Mouse (Mus musculus) layer of hippocampus, adult 8-10 months (tissue): Measurements from ENCODE around the gene Gm10718. TPM values are rescaled to one million over a fixed set of nuclear protein-coding genes. Genes with fewer than 3 reads are reported as not detected.
"Not testable (repeated sequence)": the region's sequence is repeated elsewhere in the genome, so short reads cannot be mapped to it uniquely, and the experiment has no call there.

Source experiments
- DNase-seq, 2 experiments: peaks; one replicate each; pipeline ENCODE4 v3.0.0; 2022; ENCODE audit warnings: low spot score in 2 of 2
- microRNA-seq, 2 experiments: library from miRNA; unstranded; fragments of <30 nt; microRNA quantifications; one replicate each; pipeline ENCODE4 v1.2.0; 2022
- total RNA-seq, 4 experiments: library from RNA; stranded (reverse); gene quantifications; 2 replicates each; pipeline ENCODE4 v1.2.4; 2022

Gm10718 gene
- total RNA-seq, 4 experiments from 2014 or later: 0.68 to 0.81 TPM; not detected in 2

DNA sequence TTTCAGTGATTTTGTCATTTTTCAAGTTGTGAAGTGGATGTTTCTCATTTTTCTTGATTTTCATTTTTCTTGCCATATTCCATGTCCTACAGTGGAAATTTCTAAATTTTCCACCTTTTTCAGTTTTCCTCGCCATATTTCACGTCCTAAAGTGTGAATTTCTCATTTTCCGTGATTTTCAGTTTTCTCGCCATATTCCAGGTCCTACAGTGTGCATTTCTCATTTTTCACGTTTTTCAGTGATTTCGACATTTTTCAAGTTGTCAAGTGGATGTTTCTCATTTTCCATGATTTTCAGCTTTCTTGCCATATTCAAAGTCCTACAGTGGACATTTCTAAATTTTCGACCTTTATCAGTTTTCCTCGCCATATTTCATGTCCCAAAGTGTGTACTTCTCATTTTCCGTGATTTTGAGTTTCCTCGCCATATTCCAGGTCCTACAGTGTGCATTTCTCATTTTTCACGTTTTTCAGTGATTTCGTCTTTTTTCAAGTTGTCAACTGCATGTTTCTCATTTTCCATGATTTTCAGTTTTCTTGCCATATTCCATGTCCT lies 1.6 kb downstream of the Gm10718 start, which contains the start of gene Gm10717:
TSS of gene Gm10717 (plus strand) at position 506 of the 556 bp plus-strand sequence.
- peak; percentile 14 for DNase-seq

DNA sequence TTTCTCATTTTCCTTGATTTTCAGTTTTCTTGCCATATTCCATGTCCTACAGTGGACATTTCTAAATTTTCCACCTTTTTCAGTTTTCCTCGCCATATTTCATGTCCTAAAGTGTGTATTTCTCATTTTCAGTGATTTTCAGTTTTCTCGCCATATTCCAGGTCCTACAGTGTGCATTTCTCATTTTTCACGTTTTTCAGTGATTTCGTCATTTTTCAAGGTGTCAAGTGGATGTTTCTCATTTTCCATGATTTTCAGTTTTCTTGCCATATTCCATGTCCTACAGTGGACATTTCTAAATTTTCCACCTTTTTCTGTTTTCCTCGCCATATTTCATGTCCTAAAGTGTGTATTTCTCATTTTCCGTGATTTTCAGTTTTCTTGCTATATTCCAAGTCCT lies 2.3 kb downstream of the Gm10718 start:
- DNase-seq: peak; percentile 42 to 52

DNA sequence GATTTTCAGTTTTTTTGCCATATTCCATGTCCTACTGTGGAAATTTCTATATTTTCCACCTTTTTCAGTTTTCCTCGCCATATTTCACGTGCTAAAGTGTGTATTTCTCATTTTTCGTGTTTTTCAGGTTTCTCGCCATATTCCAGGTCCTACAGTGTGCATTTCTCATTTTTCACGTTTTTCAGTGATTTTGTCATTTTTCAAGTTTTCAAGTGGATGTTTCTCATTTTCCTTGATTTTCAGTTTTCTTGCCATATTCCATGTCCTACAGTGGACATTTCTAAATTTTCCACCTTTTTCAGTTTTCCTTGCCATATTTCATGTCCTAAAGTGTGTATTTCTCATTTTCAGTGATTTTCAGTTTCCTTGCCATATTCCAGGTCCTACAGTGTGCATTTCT lies 2.8 kb downstream of the Gm10718 start:
- DNase-seq: not testable (repeated sequence)

DNA sequence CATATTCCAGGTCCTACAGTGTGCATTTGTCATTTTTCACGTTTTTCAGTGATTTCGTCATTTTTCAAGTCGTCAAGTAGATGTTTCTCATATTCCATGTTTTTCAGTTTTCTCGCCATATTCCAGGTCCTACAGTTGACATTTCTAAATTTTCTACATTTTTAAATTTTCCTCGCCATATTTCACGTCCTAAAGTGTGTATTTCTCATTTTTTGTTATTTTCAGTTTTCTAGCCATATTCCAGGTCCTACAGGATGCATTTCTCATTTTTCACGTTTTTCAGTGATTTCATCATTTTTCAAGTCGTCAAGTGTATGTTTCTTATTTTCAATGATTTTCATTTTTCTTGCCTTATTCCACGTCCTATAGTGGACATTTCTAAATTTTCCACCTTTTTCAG lies 3.4 kb downstream of the Gm10718 start:
- DNase-seq: not testable (repeated sequence)

DNA sequence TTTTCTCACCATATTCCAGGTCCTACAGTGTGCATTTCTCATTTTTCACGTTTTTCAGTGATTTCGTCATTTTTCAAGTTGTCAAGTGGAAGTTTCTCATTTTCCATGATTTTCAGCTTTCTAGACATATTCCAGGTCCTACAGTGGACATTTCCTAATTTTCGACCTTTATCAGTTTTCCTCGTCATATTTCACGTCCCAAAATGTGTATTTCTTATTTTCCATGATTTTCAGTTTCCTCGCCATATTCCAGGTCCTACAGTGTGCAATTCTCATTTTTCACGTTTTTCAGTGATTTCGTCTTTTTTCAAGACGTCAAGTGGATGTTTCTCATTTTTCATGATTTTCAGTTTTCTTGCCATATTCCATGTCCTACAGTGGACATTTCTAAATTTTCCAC lies 3.9 kb downstream of the Gm10718 start:
- not testable (repeated sequence) for DNase-seq

DNA sequence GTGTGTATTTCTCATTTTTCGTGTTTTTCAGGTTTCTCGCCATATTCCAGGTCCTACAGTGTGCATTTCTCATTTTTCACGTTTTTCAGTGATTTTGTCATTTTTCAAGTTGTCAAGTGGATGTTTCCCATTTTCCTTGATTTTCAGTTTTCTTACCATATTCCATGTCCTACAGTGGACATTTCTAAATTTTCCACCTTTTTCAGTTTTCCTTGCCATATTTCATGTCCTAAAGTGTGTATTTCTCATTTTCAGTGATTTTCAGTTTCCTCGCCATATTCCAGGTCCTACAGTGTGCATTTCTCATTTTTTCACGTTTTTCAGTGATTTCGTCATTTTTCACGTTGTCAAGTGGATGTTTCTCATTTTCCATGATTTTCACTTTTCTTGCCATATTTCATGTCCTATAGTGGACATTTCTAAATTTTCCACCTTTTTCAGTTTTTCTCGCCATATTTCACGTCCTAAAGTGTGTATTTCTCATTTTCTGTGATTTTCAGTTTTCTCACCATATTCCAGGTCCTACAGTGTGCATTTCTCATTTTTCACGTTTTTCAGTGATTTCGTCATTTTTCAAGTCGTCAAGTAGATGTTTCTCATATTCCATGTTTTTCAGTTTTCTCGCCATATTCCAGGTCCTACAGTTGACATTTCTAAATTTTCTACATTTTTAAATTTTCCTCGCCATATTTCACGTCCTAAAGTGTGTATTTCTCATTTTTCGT lies 6.1 kb downstream of the Gm10718 start:
- peak; percentile 31 to 34 for DNase-seq

DNA sequence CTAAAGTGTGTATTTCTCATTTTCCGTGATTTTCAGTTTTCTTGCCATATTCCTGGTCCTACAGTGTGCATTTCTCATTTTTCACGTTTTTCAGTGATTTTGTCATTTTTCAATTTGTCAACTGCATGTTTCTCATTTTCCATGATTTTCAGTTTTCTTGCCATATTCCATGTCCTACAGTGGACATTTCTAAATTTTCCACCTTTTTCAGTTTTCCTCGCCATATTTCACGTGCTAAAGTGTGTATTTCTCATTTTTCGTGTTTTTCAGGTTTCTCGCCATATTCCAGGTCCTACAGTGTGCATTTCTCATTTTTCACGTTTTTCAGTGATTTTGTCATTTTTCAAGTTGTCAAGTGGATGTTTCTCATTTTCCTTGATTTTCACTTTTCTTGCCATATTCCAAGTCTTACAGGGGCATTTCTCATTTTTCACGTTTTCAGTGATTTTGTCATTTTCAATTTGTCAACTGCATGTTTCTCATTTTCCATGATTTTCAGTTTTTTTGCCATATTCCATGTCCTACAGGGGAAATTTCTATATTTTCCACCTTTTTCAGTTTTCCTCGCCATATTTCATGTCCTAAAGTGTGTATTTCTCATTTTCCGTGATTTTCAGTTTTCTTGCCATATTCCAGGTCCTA lies 7.5 kb downstream of the Gm10718 start:
- not testable (repeated sequence) for DNase-seq

DNA sequence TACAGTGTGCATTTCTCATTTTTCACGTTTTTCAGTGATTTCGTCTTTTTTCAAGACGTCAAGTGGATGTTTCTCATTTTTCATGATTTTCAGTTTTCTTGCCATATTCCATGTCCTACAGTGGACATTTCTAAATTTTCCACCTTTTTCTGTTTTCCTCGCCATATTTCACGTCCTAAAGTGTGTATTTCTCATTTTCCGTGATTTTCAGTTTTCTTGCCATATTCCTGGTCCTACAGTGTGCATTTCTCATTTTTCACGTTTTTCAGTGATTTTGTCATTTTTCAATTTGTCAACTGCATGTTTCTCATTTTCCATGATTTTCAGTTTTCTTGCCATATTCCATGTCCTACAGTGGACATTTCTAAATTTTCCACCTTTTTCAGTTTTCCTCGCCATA lies 11.0 kb downstream of the Gm10718 start, which contains the start of gene Gm17535:
TSS of gene Gm17535 (plus strand) at position 301 of the 400 bp plus-strand sequence.
- DNase-seq: not testable (repeated sequence)

DNA sequence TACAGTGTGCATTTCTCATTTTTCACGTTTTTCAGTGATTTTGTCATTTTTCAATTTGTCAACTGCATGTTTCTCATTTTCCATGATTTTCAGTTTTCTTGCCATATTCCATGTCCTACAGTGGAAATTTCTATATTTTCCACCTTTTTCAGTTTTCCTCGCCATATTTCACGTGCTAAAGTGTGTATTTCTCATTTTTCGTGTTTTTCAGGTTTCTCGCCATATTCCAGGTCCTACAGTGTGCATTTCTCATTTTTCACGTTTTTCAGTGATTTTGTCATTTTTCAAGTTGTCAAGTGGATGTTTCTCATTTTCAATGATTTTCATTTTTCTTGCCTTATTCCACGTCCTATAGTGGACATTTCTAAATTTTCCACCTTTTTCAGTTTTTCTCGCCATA lies 13.2 kb downstream of the Gm10718 start, which contains the start of gene Gm10715:
TSS of gene Gm10715 (plus strand) at position 301 of the 400 bp plus-strand sequence.
- DNase-seq: not testable (repeated sequence)

DNA sequence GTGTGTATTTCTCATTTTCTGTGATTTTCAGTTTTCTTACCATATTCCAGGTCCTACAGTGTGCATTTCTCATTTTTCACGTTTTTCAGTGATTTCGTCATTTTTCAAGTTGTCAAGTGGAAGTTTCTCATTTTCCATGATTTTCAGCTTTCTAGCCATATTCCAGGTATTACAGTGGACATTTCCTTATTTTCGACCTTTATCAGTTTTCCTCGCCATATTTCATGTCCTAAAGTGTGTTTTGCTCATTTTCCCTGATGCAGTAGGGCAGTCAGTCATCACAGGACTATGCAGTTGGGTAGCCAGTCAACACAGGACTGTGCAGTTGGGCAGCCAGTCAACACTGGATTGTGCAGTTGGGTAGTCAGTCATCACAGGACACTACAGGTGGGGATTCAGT lies 14.8 kb downstream of the Gm10718 start:
- not testable (repeated sequence) for DNase-seq

Small RNA genes within 50 kb of the gene (microRNA-seq; reads per million reads assigned to microRNA genes)
- 0 reads per million in 2 experiments for gene Mir101c

Other genes starting within 250 kb of the Gm10718 start
- not detected for gene Gm10722, start 22.6 kb upstream of the Gm10718 start, total RNA-seq
- not detected for gene Gm11168, start 20.2 kb upstream of the Gm10718 start, total RNA-seq
- under 1 TPM in 2 of 4 experiments, not detected in 2; 0.55 to 0.61 TPM for gene Gm10721, start 10.4 kb upstream of the Gm10718 start, total RNA-seq
- not detected for gene Gm10720, start 7.9 kb upstream of the Gm10718 start, total RNA-seq
- 1 to 10 TPM in 1 of 4 experiments, under 1 TPM in 2, not detected in 1; 0.52 to 1.4 (median 0.75) TPM for gene Gm10719, start 6.1 kb upstream of the Gm10718 start, total RNA-seq
- not detected for gene Gm10717, start 1.9 kb downstream of the Gm10718 start, total RNA-seq
- gene Gm17535, start 11.1 kb downstream of the Gm10718 start, total RNA-seq: not detected
- under 1 TPM in 1 of 4 experiments, not detected in 3; 0.52 TPM for gene Gm10715, start 13.3 kb downstream of the Gm10718 start, total RNA-seq